Mouse (Mus musculus) kidney, postnatal 0 days (tissue): ENCODE measurements around the gene P2rx1. TPM values are rescaled to one million over a fixed set of nuclear protein-coding genes. Genes with fewer than 3 reads are reported as not detected.

Experiments
- ATAC-seq: fragments of 200-750 bp; cut with Nextera tagmentation; replicated peaks from 2 replicates; pipeline ENCODE4 v1.8.0; 2017; ENCODE audit warnings: low read depth, moderate number of reproducible peaks, moderate TSS enrichment, moderate library complexity; ENCODE audit not compliant: low FRiP score
- DNase-seq: peaks from one replicate; pipeline ENCODE4 v3.0.0-alpha.2; 2016; ENCODE audit warnings: low spot score
- H3K27ac ChIP-seq: fragments of 300-500 bp; sonication (generic); 2 replicates; pipeline ENCODE4 v1.5.1; 2014; ENCODE audit warnings: mild to moderate bottlenecking
- H3K27me3 ChIP-seq: fragments of 300-500 bp; sonication (generic); 2 replicates; pipeline ENCODE4 v1.6.1; 2014; ENCODE audit warnings: low read length, mixed read lengths; ENCODE audit not compliant: insufficient read depth
- H3K36me3 ChIP-seq: fragments of 300-500 bp; sonication (generic); 2 replicates; pipeline ENCODE4 v1.6.1; 2014; ENCODE audit warnings: low read length, mixed read lengths; ENCODE audit not compliant: insufficient read depth
- H3K4me1 ChIP-seq: fragments of 300-500 bp; sonication (generic); replicated peaks from 2 replicates; pipeline ENCODE4 v1.6.1; 2014; ENCODE audit warnings: antibody characterized with exemption, low read length, mixed read lengths; ENCODE audit not compliant: insufficient read depth
- H3K4me2 ChIP-seq: fragments of 300-500 bp; sonication (generic); 2 replicates; pipeline ENCODE4 v1.6.1; 2014; ENCODE audit warnings: mild to moderate bottlenecking, low read length, moderate library complexity, mixed read lengths
- H3K4me3 ChIP-seq: fragments of 300-500 bp; sonication (generic); replicated peaks from 2 replicates; pipeline ENCODE4 v1.5.1; 2014; ENCODE audit warnings: low read depth, low read length
- H3K9ac ChIP-seq: fragments of 300-500 bp; sonication (generic); 2 replicates; pipeline ENCODE4 v1.6.1; 2014; ENCODE audit warnings: low read depth, low read length
- H3K9me3 ChIP-seq: fragments of 300-500 bp; sonication (generic); replicated peaks from 2 replicates; pipeline ENCODE4 v1.6.1; 2016; ENCODE audit warnings: low read length, inconsistent platforms, mixed read lengths
- CTCF ChIP-seq: IDR thresholded peaks from 2 replicates; pipeline ENCODE4 v1.5.1; 2016; ENCODE audit warnings: antibody characterized with exemption, low read depth, mild to moderate bottlenecking, moderate library complexity
- WGBS: fragments of 180-500 bp; shearing (Covaris S2); extraction: QIAGEN DNeasy Blood & Tissue Kit; methylation state at CpG from one replicate; pipeline ENCODE4 v1.1.7; 2014; 5-methylcytosine and 5-hydroxymethylcytosine counted together
- microRNA-seq: library from miRNA; unstranded; fragments of <30 nt; microRNA quantifications from one replicate; pipeline ENCODE4, GENCODE M21; 2016
- polyA plus RNA-seq: library from polyadenylated mRNA; unstranded; fragments of >200 nt; fragmentation: Nextera tagmentation; extraction: Ambion mirVana; gene quantifications from 2 replicates; pipeline ENCODE4 v1.2.1, GENCODE M21; 2015

P2rx1 gene
- polyA plus RNA-seq, 1 experiment from 2014 or later, result 2.4 TPM

- TF ChIP-seq CTCF, result peak; percentile 93
- H3K9ac ChIP-seq, result no peak overlapping the region
- WGBS, result 2% methylated on average over 4 of the region's 4 CpGs
- H3K4me1 ChIP-seq, result peaks cover 5% of the 10 kb centered on the region; the same call in 1 of the 2 replicates
- H3K4me2 ChIP-seq, result peak overlapping the region; percentile 77
- no peaks in the 10 kb centered on the region for H3K9me3 ChIP-seq
- DNase-seq, result peak; percentile 90
- H3K27ac ChIP-seq, result 0 out of 2 replicates have a peak overlapping the region, but pooled peaks have one; percentile 19
- no peak for ATAC-seq
- H3K27me3 ChIP-seq, result no peaks in the 10 kb centered on the region
- H3K4me3 ChIP-seq, result no peak overlapping the region
- H3K36me3 ChIP-seq, result peaks cover 24% of the 10 kb centered on the region
Observed at GRCm38 (mm10) chr11:73049335-73049734, 50.4 kb downstream of the P2rx1 start.

- Histone ChIP-seq H3K9ac (no peak overlapping the region), H3K4me1 (peaks cover 5% of the 10 kb centered on the region; the same call in 1 of the 2 replicates), H3K4me2 (no peak overlapping the region), H3K9me3 (no peaks in the 10 kb centered on the region), H3K36me3 (peaks cover 50% of the 10 kb centered on the region), H3K27ac (no peak overlapping the region), H3K27me3 (no peaks in the 10 kb centered on the region), H3K4me3 (no peak overlapping the region)
- no peak for ATAC-seq
- 97% methylated on average over 1 of the region's 1 CpGs for WGBS
- no peak for DNase-seq
- no peak for TF ChIP-seq CTCF
Observed at GRCm38 (mm10) chr11:73052795-73053194, 53.9 kb downstream of the P2rx1 start.

- no peak for ATAC-seq
- H3K4me1 ChIP-seq, result no peaks in the 10 kb centered on the region
- H3K9ac ChIP-seq, result no peak overlapping the region
- peaks cover 50% of the 10 kb centered on the region for H3K36me3 ChIP-seq
- TF ChIP-seq CTCF, result no peak
- no peak overlapping the region for H3K4me2 ChIP-seq
- no peaks in the 10 kb centered on the region for H3K9me3 ChIP-seq
- H3K4me3 ChIP-seq, result no peak overlapping the region
- no peak overlapping the region for H3K27ac ChIP-seq
- DNase-seq, result no peak
- 78% methylated on average over 5 of the region's 5 CpGs for WGBS
- H3K27me3 ChIP-seq, result no peaks in the 10 kb centered on the region
Observed at GRCm38 (mm10) chr11:73057701-73058100, 58.8 kb downstream of the P2rx1 start.

GRCm38 (mm10) chr11:73059630-73060029 lies 60.7 kb downstream of the P2rx1 start:
- Histone ChIP-seq H3K27ac (no peak overlapping the region), H3K9me3 (no peaks in the 10 kb centered on the region), H3K4me1 (no peaks in the 10 kb centered on the region), H3K4me3 (no peak overlapping the region), H3K4me2 (no peak overlapping the region), H3K27me3 (no peaks in the 10 kb centered on the region), H3K9ac (no peak overlapping the region), H3K36me3 (peaks cover 37% of the 10 kb centered on the region)
- ATAC-seq (no peak), DNase-seq (no peak)
- 94% methylated on average over 3 of the region's 3 CpGs for WGBS
- no peak for TF ChIP-seq CTCF

GRCm38 (mm10) chr11:73061413-73061812 lies 62.5 kb downstream of the P2rx1 start:
- Histone ChIP-seq H3K4me2 (no peak overlapping the region), H3K4me1 (no peaks in the 10 kb centered on the region), H3K36me3 (peaks cover 29% of the 10 kb centered on the region), H3K4me3 (no peak overlapping the region), H3K9ac (no peak overlapping the region), H3K9me3 (no peaks in the 10 kb centered on the region), H3K27ac (no peak overlapping the region), H3K27me3 (no peaks in the 10 kb centered on the region)
- 94% methylated on average over 3 of the region's 3 CpGs for WGBS
- TF ChIP-seq CTCF, result no peak
- ATAC-seq (no peak), DNase-seq (no peak)

Small RNAs within 50 kb of the gene (microRNA-seq; reads per million reads assigned to microRNA genes)
- gene Gm44467, result not detected

Other genes with a start within 250 kb of the P2rx1 start
- 7.2 and 7.3 TPM in 2 replicates for gene Cyb5d2, start 203.0 kb upstream of the P2rx1 start, polyA plus RNA-seq
- gene Zzef1, start 202.9 kb upstream of the P2rx1 start, polyA plus RNA-seq, result 6.9 and 7.1 TPM in 2 replicates
- 9.9 and 10.0 TPM in 2 replicates for gene Atp2a3, start 37.9 kb upstream of the P2rx1 start, polyA plus RNA-seq
- gene Camkk1, start 19.9 kb downstream of the P2rx1 start, polyA plus RNA-seq, result 4.3 and 5.4 TPM in 2 replicates
- gene Ncbp3, start 48.7 kb downstream of the P2rx1 start, polyA plus RNA-seq, result 6.2 and 6.6 TPM in 2 replicates
- gene Itgae, start 91.5 kb downstream of the P2rx1 start, polyA plus RNA-seq, result 0.14 and 0.22 TPM in 2 replicates
- 7.3 and 8.5 TPM in 2 replicates for gene Haspin, start 139.2 kb downstream of the P2rx1 start, polyA plus RNA-seq
- 1.3 and 1.6 TPM in 2 replicates for gene P2rx5, start 161.3 kb downstream of the P2rx1 start, polyA plus RNA-seq
- 182 and 187 TPM in 2 replicates for gene Emc6, start 177.9 kb downstream of the P2rx1 start, polyA plus RNA-seq
- 227 and 237 TPM in 2 replicates for gene Tax1bp3, start 178.0 kb downstream of the P2rx1 start, polyA plus RNA-seq
- 21.7 and 22.8 TPM in 2 replicates for gene Ctns, start 199.9 kb downstream of the P2rx1 start, polyA plus RNA-seq
- 3.8 and 3.9 TPM in 2 replicates for gene Shpk, start 200.4 kb downstream of the P2rx1 start, polyA plus RNA-seq
- gene Trpv1, start 235.2 kb downstream of the P2rx1 start, polyA plus RNA-seq, result not detected in 2 replicates